Mouse (Mus musculus) stomach, embryonic 15.5 days (tissue): ENCODE results near the gene Olig1. TPM values are rescaled to one million over a fixed set of nuclear protein-coding genes. Genes with fewer than 3 reads are reported as not detected.

Experiments
- ATAC-seq: fragments of 200-750 bp; cut with Nextera tagmentation; 2 replicates; pipeline ENCODE4 v1.8.0; 2017; ENCODE audit warnings: low read depth, moderate number of reproducible peaks, moderate TSS enrichment; ENCODE audit not compliant: insufficient read depth, low FRiP score
- H3K27ac ChIP-seq: fragments of 300-500 bp; sonication (generic); 2 replicates; pipeline ENCODE4 v1.5.1; 2015; ENCODE audit warnings: mild to moderate bottlenecking, inconsistent platforms
- H3K27me3 ChIP-seq: fragments of 300-500 bp; sonication (generic); replicated peaks from 2 replicates; pipeline ENCODE4 v1.6.1; 2015; ENCODE audit warnings: inconsistent platforms
- H3K36me3 ChIP-seq: fragments of 300-500 bp; sonication (generic); 2 replicates; pipeline ENCODE4 v1.6.1; 2015; ENCODE audit warnings: inconsistent platforms
- H3K4me1 ChIP-seq: fragments of 300-500 bp; sonication (generic); 2 replicates; pipeline ENCODE4 v1.6.1; 2015; ENCODE audit warnings: inconsistent platforms
- H3K4me2 ChIP-seq: fragments of 300-500 bp; sonication (generic); 2 replicates; pipeline ENCODE4 v1.6.1; 2015; ENCODE audit warnings: mild to moderate bottlenecking, inconsistent platforms
- H3K4me3 ChIP-seq: fragments of 300-500 bp; sonication (generic); replicated peaks from 2 replicates; pipeline ENCODE4 v1.5.1; 2015; ENCODE audit warnings: inconsistent platforms
- H3K9ac ChIP-seq: fragments of 300-500 bp; sonication (generic); 2 replicates; pipeline ENCODE4 v1.6.1; 2015; ENCODE audit warnings: inconsistent platforms
- H3K9me3 ChIP-seq: fragments of 300-500 bp; sonication (generic); 2 replicates; pipeline ENCODE4 v1.6.1; 2016; ENCODE audit warnings: inconsistent platforms
- WGBS: fragments of 180-500 bp; shearing (Covaris S2); methylation state at CpG from one replicate; pipeline ENCODE4 v1.1.7; 2015; 5-methylcytosine and 5-hydroxymethylcytosine counted together
- polyA plus RNA-seq: library from polyadenylated mRNA; unstranded; fragments of >200 nt; fragmentation: Nextera tagmentation; extraction: Ambion mirVana; gene quantifications from 2 replicates; pipeline ENCODE4 v1.2.1, GENCODE M21; 2015

Gene Olig1
- polyA plus RNA-seq, 1 experiment from 2014 or later = 0.12 TPM

GRCm38 (mm10) chr16:91260861-91261260 is 8.7 kb upstream of the Olig1 start:
- no peaks in the 10 kb centered on the region for H3K4me1 ChIP-seq
- no peak overlapping the region for H3K4me3 ChIP-seq
- H3K4me2 ChIP-seq = no peak overlapping the region
- ATAC-seq = no peak
- H3K9ac ChIP-seq = no peak overlapping the region
- no peaks in the 10 kb centered on the region for H3K9me3 ChIP-seq
- H3K27me3 ChIP-seq = peaks cover 30% of the 10 kb centered on the region
- 93% methylated on average over 3 of the region's 3 CpGs for WGBS
- no peaks in the 10 kb centered on the region for H3K36me3 ChIP-seq
- H3K27ac ChIP-seq = no peak overlapping the region

DNA sequence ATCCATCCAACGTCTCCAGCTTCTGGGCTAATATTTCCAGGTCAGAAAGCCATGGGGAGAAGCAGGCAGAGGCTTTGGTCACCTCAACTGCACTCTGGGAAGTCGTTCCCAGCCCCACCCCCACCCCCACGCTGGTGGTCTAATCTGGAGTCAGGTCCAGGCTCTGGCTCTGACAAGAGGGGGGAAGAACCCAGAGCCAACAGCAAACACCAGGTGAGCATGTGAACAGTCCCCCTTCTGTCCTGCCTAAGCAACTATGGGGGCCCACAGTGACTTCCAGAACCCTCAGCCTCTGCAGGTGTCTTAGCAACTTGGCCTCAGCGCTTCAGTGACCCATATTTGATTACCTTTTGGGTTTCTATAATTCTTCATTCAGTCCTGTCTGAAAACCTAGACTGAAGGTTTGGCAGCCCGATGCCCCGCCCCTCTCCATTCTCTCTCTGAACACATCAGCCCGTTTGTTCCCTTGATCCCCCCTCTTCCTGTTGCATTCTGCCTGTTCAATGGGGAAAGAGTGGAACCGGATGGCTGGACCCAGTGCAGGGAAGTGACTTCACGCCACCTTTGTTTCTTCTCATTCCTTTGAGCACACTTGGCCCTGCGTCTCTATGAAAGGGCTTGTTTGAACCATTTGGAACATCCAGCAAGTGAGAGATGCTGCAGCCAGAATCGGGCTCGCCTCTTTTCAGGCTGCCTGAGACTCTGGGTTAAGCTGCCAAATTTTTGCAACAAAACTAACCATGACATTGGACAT is 6.9 kb upstream of the Olig1 start:
- H3K27ac ChIP-seq = no peak overlapping the region

DNA sequence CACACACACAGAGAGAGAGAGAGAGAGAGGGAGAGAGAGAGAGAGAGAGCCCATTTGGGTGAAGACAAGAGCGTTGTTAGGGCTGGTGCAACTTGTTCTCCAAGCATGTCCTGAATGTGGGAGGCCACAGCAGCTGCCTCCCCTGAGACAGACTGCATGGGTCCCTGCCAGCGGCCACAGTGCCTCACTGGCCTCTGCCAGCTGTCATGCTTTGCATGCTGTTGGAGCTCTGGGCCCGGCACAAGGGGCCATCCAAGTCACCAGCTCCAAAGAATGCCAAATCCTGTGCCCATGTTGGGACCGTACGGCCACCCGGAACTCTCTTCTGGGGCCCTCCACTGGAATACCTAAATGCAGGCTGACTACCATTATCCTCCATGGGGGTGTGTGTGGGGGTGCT is 3.6 kb upstream of the Olig1 start:
- Histone ChIP-seq H3K27ac (no peak overlapping the region), H3K36me3 (no peaks in the 10 kb centered on the region), H3K4me2 (no peak overlapping the region), H3K9ac (no peak overlapping the region), H3K9me3 (no peaks in the 10 kb centered on the region), H3K4me1 (peaks cover 13% of the 10 kb centered on the region), H3K27me3 (peaks cover 58% of the 10 kb centered on the region), H3K4me3 (no peak overlapping the region)
- no peak for ATAC-seq
- WGBS = 78% methylated on average over 6 of the region's 6 CpGs

More for the DNA sequence above, 6.9 kb upstream of the Olig1 start:
- H3K4me2 ChIP-seq = no peak overlapping the region
- H3K27me3 ChIP-seq = peaks cover 32% of the 10 kb centered on the region
- no peaks in the 10 kb centered on the region for H3K9me3 ChIP-seq
- no peaks in the 10 kb centered on the region for H3K4me1 ChIP-seq
- no peak overlapping the region for H3K9ac ChIP-seq
- H3K36me3 ChIP-seq = no peaks in the 10 kb centered on the region
- H3K4me3 ChIP-seq = no peak overlapping the region
- ATAC-seq = no peak
- WGBS = 37% methylated on average over 12 of the region's 12 CpGs

DNA sequence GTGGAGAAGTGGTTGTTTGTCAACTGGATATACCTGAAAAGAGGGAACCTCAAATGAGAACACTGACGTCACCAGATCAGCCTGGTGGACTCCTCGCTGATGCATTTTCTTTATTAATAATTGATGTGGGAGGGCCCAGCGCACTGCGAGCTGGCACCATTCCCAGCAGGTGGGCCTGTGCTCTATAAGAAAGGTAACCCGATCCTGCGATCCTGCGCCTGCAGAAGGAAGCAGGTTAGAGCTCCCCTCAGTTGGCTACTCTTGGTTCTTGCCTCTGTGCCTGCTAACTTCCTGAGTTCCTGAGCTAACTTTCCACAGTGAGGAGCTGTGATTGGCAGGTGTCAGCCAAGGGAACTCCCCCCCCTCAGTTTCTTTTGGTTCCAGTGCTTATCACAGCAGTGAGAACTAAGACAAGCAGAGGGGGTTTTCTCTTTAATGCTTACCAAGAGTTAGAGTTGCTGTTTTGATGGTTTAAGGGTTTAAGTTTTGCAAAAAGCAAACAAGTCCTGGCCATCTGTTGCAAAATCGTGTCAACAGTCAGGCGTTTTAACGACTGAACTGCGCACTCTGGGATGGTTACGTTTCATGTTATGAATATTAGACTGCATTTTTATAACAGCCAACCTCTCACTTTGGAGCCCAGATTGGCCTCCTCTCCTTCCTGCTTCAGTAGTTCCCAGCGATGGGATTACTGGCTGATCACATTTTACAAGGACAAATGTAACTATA is 684 bp upstream of the Olig1 start:
- H3K27me3 ChIP-seq = peaks cover 77% of the 10 kb centered on the region
- no peak overlapping the region for H3K27ac ChIP-seq
- no peak; the same call in 1 of the 2 replicates for ATAC-seq
- no peak overlapping the region for H3K9ac ChIP-seq
- H3K4me1 ChIP-seq = peaks cover 13% of the 10 kb centered on the region
- WGBS = 9% methylated on average over 13 of the region's 13 CpGs
- no peaks in the 10 kb centered on the region for H3K9me3 ChIP-seq
- H3K4me3 ChIP-seq = peak overlapping the region; percentile 38
- peak overlapping the region; percentile 83 for H3K4me2 ChIP-seq
- no peaks in the 10 kb centered on the region for H3K36me3 ChIP-seq

GRCm38 (mm10) chr16:91270212-91270971 is 820 bp downstream of the Olig1 start:
- peak overlapping the region; percentile 83 for H3K4me2 ChIP-seq
- no peaks in the 10 kb centered on the region for H3K36me3 ChIP-seq
- no peak overlapping the region for H3K27ac ChIP-seq
- H3K9me3 ChIP-seq = no peaks in the 10 kb centered on the region
- H3K4me3 ChIP-seq = peak overlapping the region; percentile 38
- WGBS = 1% methylated on average over 63 of the region's 63 CpGs
- no peak overlapping the region for H3K9ac ChIP-seq
- ATAC-seq = no peak
- H3K4me1 ChIP-seq = peaks cover 13% of the 10 kb centered on the region
- H3K27me3 ChIP-seq = peaks cover 93% of the 10 kb centered on the region

GRCm38 (mm10) chr16:91270982-91271549 is 1.5 kb downstream of the Olig1 start:
- H3K4me2 ChIP-seq = peak overlapping the region; percentile 83; the same call in 1 of the 2 replicates
- ATAC-seq = no peak
- H3K4me1 ChIP-seq = peaks cover 13% of the 10 kb centered on the region
- peaks cover 93% of the 10 kb centered on the region for H3K27me3 ChIP-seq
- no peak overlapping the region for H3K9ac ChIP-seq
- H3K4me3 ChIP-seq = 0 out of 2 replicates have a peak overlapping the region, but pooled peaks have one; percentile 38
- no peaks in the 10 kb centered on the region for H3K36me3 ChIP-seq
- 2% methylated on average over 29 of the region's 29 CpGs for WGBS
- no peak overlapping the region for H3K27ac ChIP-seq
- H3K9me3 ChIP-seq = no peaks in the 10 kb centered on the region

GRCm38 (mm10) chr16:91271634-91272033 is 2.1 kb downstream of the Olig1 start:
- ATAC-seq = no peak
- peaks cover 87% of the 10 kb centered on the region for H3K27me3 ChIP-seq
- H3K9me3 ChIP-seq = no peaks in the 10 kb centered on the region

DNA sequence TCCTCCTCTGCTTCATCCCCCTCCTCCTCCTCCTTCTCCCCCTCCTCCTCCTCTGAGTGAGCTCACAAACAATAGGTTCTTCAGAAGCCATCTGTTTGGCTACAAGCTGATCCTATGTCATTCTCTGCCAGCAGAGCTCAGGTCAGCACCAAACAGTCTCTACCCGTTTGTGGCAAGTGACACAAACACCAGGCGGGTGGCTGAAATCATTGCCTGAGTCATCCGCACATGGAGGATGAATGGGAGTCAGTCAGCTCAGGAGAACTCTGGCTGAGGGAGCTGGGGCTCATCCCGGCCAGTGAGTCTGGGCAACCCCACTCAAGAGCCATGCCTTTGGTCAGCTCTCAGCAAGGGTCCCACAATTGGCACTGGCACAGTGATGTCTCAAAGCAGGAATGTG is 10.9 kb downstream of the Olig1 start:
- H3K27me3 ChIP-seq = peaks cover 7% of the 10 kb centered on the region; the same call in 1 of the 2 replicates
- H3K4me1 ChIP-seq = no peaks in the 10 kb centered on the region
- H3K9ac ChIP-seq = no peak overlapping the region
- 54% methylated on average over 4 of the region's 4 CpGs for WGBS
- no peak overlapping the region for H3K4me3 ChIP-seq
- H3K9me3 ChIP-seq = no peaks in the 10 kb centered on the region
- no peak overlapping the region for H3K4me2 ChIP-seq
- ATAC-seq = no peak
- no peak overlapping the region for H3K27ac ChIP-seq
- H3K36me3 ChIP-seq = no peaks in the 10 kb centered on the region

More at GRCm38 (mm10) chr16:91271634-91272033, 2.1 kb downstream of the Olig1 start:
- H3K4me3 ChIP-seq = no peak overlapping the region
- no peak overlapping the region for H3K9ac ChIP-seq
- peaks cover 13% of the 10 kb centered on the region for H3K4me1 ChIP-seq
- no peak overlapping the region for H3K4me2 ChIP-seq
- H3K36me3 ChIP-seq = no peaks in the 10 kb centered on the region
- H3K27ac ChIP-seq = no peak overlapping the region
- WGBS = 4% methylated on average over 20 of the region's 20 CpGs

DNA sequence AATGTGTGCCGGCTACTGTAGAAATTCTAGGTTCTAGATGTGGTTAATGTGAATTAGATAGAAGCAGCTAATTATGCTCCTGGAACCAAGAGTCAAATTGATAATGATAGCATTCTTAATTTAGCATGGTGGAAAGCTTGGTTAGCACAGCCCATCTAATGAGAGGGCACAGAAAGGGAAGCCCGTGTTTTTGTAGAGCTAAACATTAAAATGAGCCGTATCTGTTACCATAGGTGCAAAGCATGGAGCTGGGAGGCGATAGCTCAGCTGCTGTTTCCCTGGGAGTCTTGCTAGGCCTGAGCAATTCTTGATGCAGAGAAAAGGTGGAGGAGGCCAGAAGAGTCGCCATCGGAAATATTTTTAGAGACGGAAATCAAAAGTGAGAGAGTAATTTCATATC is 22.5 kb downstream of the Olig1 start:
- no peaks in the 10 kb centered on the region for H3K27me3 ChIP-seq
- H3K9ac ChIP-seq = no peak overlapping the region
- no peak overlapping the region for H3K27ac ChIP-seq
- no peaks in the 10 kb centered on the region for H3K4me1 ChIP-seq
- no peak overlapping the region for H3K4me3 ChIP-seq
- no peaks in the 10 kb centered on the region for H3K9me3 ChIP-seq
- no peaks in the 10 kb centered on the region for H3K36me3 ChIP-seq
- ATAC-seq = no peak
- H3K4me2 ChIP-seq = no peak overlapping the region
- 79% methylated on average over 7 of the region's 7 CpGs for WGBS

DNA sequence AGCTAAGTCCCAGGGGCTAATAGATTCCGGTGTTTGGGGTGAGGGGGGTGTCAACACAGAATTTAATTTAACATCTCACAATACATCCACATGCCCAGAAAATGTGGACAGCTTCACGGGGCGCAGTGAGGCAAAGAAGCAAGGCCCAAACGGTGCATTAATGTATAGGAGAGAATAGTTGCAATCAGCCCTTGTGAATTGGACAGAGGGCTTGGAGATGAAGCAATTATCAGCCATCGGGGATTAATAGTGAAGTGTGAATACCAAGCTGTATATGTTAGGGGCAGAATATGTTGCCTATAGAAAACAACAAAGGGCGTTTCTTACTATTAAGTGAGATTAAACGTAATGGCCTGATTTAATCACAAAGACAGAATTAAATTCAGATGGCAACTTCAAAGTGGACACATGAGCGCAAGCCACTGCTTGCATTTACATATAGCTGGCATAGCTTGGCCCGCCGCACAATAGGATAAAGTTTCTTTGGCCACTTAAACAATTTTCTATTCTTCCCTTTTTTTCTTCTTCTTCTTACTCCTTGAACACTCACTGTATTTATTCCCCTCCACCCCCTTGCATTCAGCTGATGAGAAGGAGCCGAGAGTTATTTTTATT is 23.3 kb downstream of the Olig1 start:
- no peak for ATAC-seq
- Histone ChIP-seq H3K36me3 (no peaks in the 10 kb centered on the region), H3K9ac (no peak overlapping the region), H3K9me3 (no peaks in the 10 kb centered on the region), H3K4me3 (no peak overlapping the region), H3K4me1 (no peaks in the 10 kb centered on the region), H3K4me2 (no peak overlapping the region), H3K27ac (no peak overlapping the region), H3K27me3 (no peaks in the 10 kb centered on the region)
- 84% methylated on average over 11 of the region's 11 CpGs for WGBS

- H3K4me3 ChIP-seq = no peak overlapping the region
- no peak for ATAC-seq
- no peaks in the 10 kb centered on the region for H3K36me3 ChIP-seq
- no peaks in the 10 kb centered on the region for H3K4me1 ChIP-seq
- WGBS = 18% methylated on average over 4 of the region's 4 CpGs
- no peaks in the 10 kb centered on the region; the same call in 1 of the 2 replicates for H3K27me3 ChIP-seq
- H3K27ac ChIP-seq = no peak overlapping the region
- H3K4me2 ChIP-seq = no peak overlapping the region
- no peak overlapping the region for H3K9ac ChIP-seq
- H3K9me3 ChIP-seq = no peaks in the 10 kb centered on the region
Observed at GRCm38 (mm10) chr16:91297726-91298125, 28.2 kb downstream of the Olig1 start.
